8 mouse cellular contexts compared by ENCODE assay signal in genomic region chr3:88149510-88149974, GRCm38 (mm10). TPM values are rescaled to one million over a fixed set of nuclear protein-coding genes. Genes with fewer than 3 reads are reported as not detected.
DNase-seq lines count a peak whose midpoint lies in the region; ATAC-seq and TF ChIP-seq lines count a peak whose summit lies in the region.

No protein-coding gene starts in this region.

- peaks cover 13% of the 10 kb centered on the region for H3K79me2 ChIP-seq in heart, adult 2 months (replicated peaks; ENCODE audit: control insufficient read depth, insufficient read depth, low read length)
- peaks cover 91% of the 10 kb centered on the region for H3K79me2 ChIP-seq in MEL (ENCODE audit: control insufficient read depth, insufficient read depth, low read length, poor library complexity)

- DNase-seq in heart, adult 2 months, result peak in 1 of 2 experiments; percentile 51
- DNase-seq in heart, adult 9 months (ENCODE audit: low spot score in 2 of 2), result no peak
- DNase-seq in MEL (ENCODE audit: low read depth, low spot score), result no peak
- no peak for DNase-seq in hindbrain, embryonic 11.5 days (ENCODE audit: low spot score)
- no peak for DNase-seq in left cerebral cortex, adult 18-20 months (ENCODE audit: low spot score in 2 of 2)
- no peak for DNase-seq in thymus, postnatal 36 days
- DNase-seq in thymus, adult 18-20 months, result no peak

- WGBS in heart, adult 2 months, result 8% methylated on average over 6 of the region's 6 CpGs
- 15% methylated on average over 6 of the region's 6 CpGs for WGBS in hindbrain, embryonic 11.5 days

- no peaks in the 10 kb centered on the region for H3K27me3 ChIP-seq in heart, adult 2 months (ENCODE audit: control insufficient read depth, insufficient read depth, low read length)
- H3K27me3 ChIP-seq in MEL (ENCODE audit: control insufficient read depth in 1 of 2, insufficient read depth in 2 of 2, low read length in 2 of 2), result no peaks in the 10 kb centered on the region
- H3K27me3 ChIP-seq in hindbrain, embryonic 11.5 days (ENCODE audit: control insufficient read depth, insufficient read depth, low read length), result no peaks in the 10 kb centered on the region
- no peaks in the 10 kb centered on the region for H3K27me3 ChIP-seq in megakaryocyte, embryonic 14.5 days (replicated peaks)

- no peak overlapping the region for H3K4me2 ChIP-seq in hindbrain, embryonic 11.5 days (replicated peaks; ENCODE audit: low read depth, low read length)

- intact Hi-C loops in heart, adult 2 months (cut with DNase I), result no loop called here

- peak overlapping the region; percentile 99 for H3K27ac ChIP-seq in heart, adult 2 months
- peak overlapping the region; percentile 59 for H3K27ac ChIP-seq in MEL (ENCODE audit: control insufficient read depth, low read depth, low read length)
- 0 out of 2 replicates have a peak overlapping the region, but pooled peaks have one; percentile 32 for H3K27ac ChIP-seq in hindbrain, embryonic 11.5 days (ENCODE audit: low read depth, low read length)

- TF ChIP-seq RAD21 in MEL (IDR thresholded peaks at IDR 0.05; ENCODE audit: low read depth, low read length), result no peak

- H3K4me1 ChIP-seq in heart, adult 2 months (ENCODE audit: control insufficient read depth, insufficient read depth, low read length), result peaks cover 67% of the 10 kb centered on the region
- H3K4me1 ChIP-seq in MEL (ENCODE audit: control insufficient read depth in 1 of 2, insufficient read depth in 2 of 2, low read length in 2 of 2), result peaks cover 26 to 56% of the 10 kb centered on the region in 2 experiments
- H3K4me1 ChIP-seq in hindbrain, embryonic 11.5 days (replicated peaks; ENCODE audit: control insufficient read depth, insufficient read depth, low read length), result peaks cover 41% of the 10 kb centered on the region
- H3K4me1 ChIP-seq in megakaryocyte, embryonic 14.5 days, result peaks cover 95% of the 10 kb centered on the region

- peak overlapping the region; percentile 41 for H3K4me3 ChIP-seq in heart, adult 2 months
- H3K4me3 ChIP-seq in MEL (ENCODE audit: control insufficient read depth in 1 of 2, insufficient read depth in 1 of 2, low read depth in 2 of 2, low read length in 2 of 2), result peak overlapping the region in 1 of 2 experiments; percentile 4; a peak in 1 of 4 replicates
- no peak overlapping the region for H3K4me3 ChIP-seq in hindbrain, embryonic 11.5 days (ENCODE audit: low read depth, low read length)
- H3K4me3 ChIP-seq in megakaryocyte, embryonic 14.5 days (replicated peaks), result peak overlapping the region; percentile 87

- H3K36me3 ChIP-seq in heart, adult 2 months (ENCODE audit: control insufficient read depth, insufficient read depth, low read length), result peaks cover 21% of the 10 kb centered on the region
- peaks cover 3 to 50% of the 10 kb centered on the region in 2 experiments; a peak in 3 of 4 replicates for H3K36me3 ChIP-seq in MEL (ENCODE audit: control insufficient read depth in 1 of 2, insufficient read depth in 2 of 2, low read length in 2 of 2)
- H3K36me3 ChIP-seq in hindbrain, embryonic 11.5 days (ENCODE audit: control insufficient read depth, insufficient read depth, low read length), result no peaks in the 10 kb centered on the region
- H3K36me3 ChIP-seq in megakaryocyte, embryonic 14.5 days (replicated peaks; ENCODE audit: low read length), result peaks cover 67% of the 10 kb centered on the region

- TF ChIP-seq POLR2A in heart, adult 2 months (IDR thresholded peaks at IDR 0.05; ENCODE audit: insufficient read depth, low read depth, low read length), result no peak; the same call in 1 of the 2 replicates
- 0 out of 4 replicates have a peak, but pooled peaks of 1 of the 2 experiments have one; percentile 0 for TF ChIP-seq POLR2A in MEL (IDR thresholded peaks at IDR 0.05; ENCODE audit: control insufficient read depth in 1 of 2, insufficient read depth in 1 of 2, low read depth in 1 of 2, low read length in 2 of 2, poor library complexity in 1 of 2)

- no peak for TF ChIP-seq EP300 in heart, adult 2 months (IDR thresholded peaks at IDR 0.05; ENCODE audit: insufficient read depth, low read depth, low read length)
- 0 out of 4 replicates have a peak, but pooled peaks of 1 of the 2 experiments have one; percentile 2 for TF ChIP-seq EP300 in MEL (IDR thresholded peaks at IDR 0.05; ENCODE audit: low read depth in 1 of 2, low read length in 2 of 2)

- H3K9ac ChIP-seq in heart, adult 2 months (ENCODE audit: low read depth, low read length), result peak overlapping the region; percentile 66
- H3K9ac ChIP-seq in MEL (ENCODE audit: control insufficient read depth, low read depth, low read length, poor library complexity, severe bottlenecking), result peak overlapping the region; percentile 45
- H3K9ac ChIP-seq in hindbrain, embryonic 11.5 days (ENCODE audit: low read depth, low read length), result no peak overlapping the region

- H3K9me3 ChIP-seq in MEL (replicated peaks; ENCODE audit: insufficient read depth, low read length), result no peaks in the 10 kb centered on the region
- H3K9me3 ChIP-seq in hindbrain, embryonic 11.5 days (ENCODE audit: control insufficient read depth, low read length), result no peaks in the 10 kb centered on the region
- no peaks in the 10 kb centered on the region for H3K9me3 ChIP-seq in megakaryocyte, embryonic 14.5 days

- ATAC-seq in hindbrain, embryonic 11.5 days (ENCODE audit: low FRiP score), result no peak

- no peak for TF ChIP-seq CTCF in heart, adult 2 months (IDR thresholded peaks at IDR 0.05)
- TF ChIP-seq CTCF in MEL (IDR thresholded peaks at IDR 0.05 in 2 of 3, conservative IDR thresholded peaks at IDR 0.05 in 1 of 3; ENCODE audit: control insufficient read depth in 1 of 3, insufficient read depth in 1 of 3, low read depth in 2 of 3, low read length in 3 of 3, poor library complexity in 1 of 3, severe bottlenecking in 1 of 3), result no peak

TF ChIP-seq in MEL, 35 proteins besides CTCF, POLR2A, EP300 and RAD21:
- TF ChIP-seq CHD1 (IDR thresholded peaks at IDR 0.05; ENCODE audit: low read depth, low read length) (0 out of 2 replicates have a peak, but pooled peaks have one; percentile 40), ETS1 (IDR thresholded peaks at IDR 0.05; ENCODE audit: low read depth, low read length) (no peak), ZC3H11A (IDR thresholded peaks at IDR 0.05; ENCODE audit: low read depth, low read length) (no peak), UBTF (IDR thresholded peaks at IDR 0.05; ENCODE audit: borderline replicate concordance, insufficient read depth, low read depth, low read length) (peak; percentile 87; the same call in 1 of the 2 replicates), ZMIZ1 (IDR thresholded peaks at IDR 0.05; ENCODE audit: low read depth, low read length) (no peak), MXI1 (IDR thresholded peaks at IDR 0.05; ENCODE audit: low read depth, low read length) (peak; percentile 35; the same call in 1 of the 2 replicates)

RNA-seq across cellular contexts. Expression of gene Mef2d, which starts 7.4 kb away (rescaled TPM):
- 100 to 1,000 TPM; 118 to 129 TPM for total RNA-seq in heart, adult 2 months (2021)
- polyA plus RNA-seq in heart, adult 2 months (2012; rRNA removed), result 119 and 122 TPM in 2 replicates
- 16.2 and 16.9 TPM in 2 replicates for total RNA-seq in MEL (2012; rRNA removed)
- polyA plus RNA-seq in MEL (2012; ENCODE audit: insufficient read depth in 1 of 2, insufficient read length in 2 of 2, low read depth in 1 of 2, low replicate concordance in 2 of 2, missing spikeins in 1 of 2), result 100 to 1,000 TPM in 1 of 2 experiments, 10 to 100 TPM in 1; 71.4 to 117 TPM
- 12.0 and 12.3 TPM in 2 replicates for polyA plus RNA-seq in hindbrain, embryonic 11.5 days (2014; fragmentation: Nextera tagmentation; extraction: Ambion mirVana)
- polyA plus RNA-seq in megakaryocyte, embryonic 14.5 days (2012; ENCODE audit: insufficient read depth, low replicate concordance), result 60.2 and 145 TPM in 2 replicates
- 100 to 1,000 TPM; 210 to 213 TPM for total RNA-seq in left cerebral cortex, adult 18-20 months (2021)

Comparison
In these comparisons a context has a peak if more than half of its experiments do, and no peak if none do; other contexts are left out.
1. H3K27ac ChIP-seq: peak in every context shown above with its lines; median percentile 99 in heart, adult 2 months; 59 in MEL; 32 in hindbrain, embryonic 11.5 days.